Mouse (Mus musculus) embryonic stem cell, embryonic (primary cell): ENCODE results near the gene Ifi206.
"Not testable (repeated sequence)": the region's sequence is repeated elsewhere in the genome, so short reads cannot be mapped to it uniquely, and the experiment has no call there.

Experiments used
- CTCF ChIA-PET, 4 experiments: fragments of 300-600 bp in 2 of 4; fragments of 350-600 bp in 2 of 4; sonication (Branson Sonifier 250); formaldehyde crosslinking; loops; one replicate each; lab custom pipeline; 2022; ENCODE audit warnings: inconsistent platforms in 2 of 4; lab: Charles Lee
- POLR2A ChIA-PET, 4 experiments: fragments of 300-600 bp in 2 of 4; fragments of 350-600 bp in 2 of 4; sonication (Branson Sonifier 250); formaldehyde crosslinking; loops; one replicate each; lab custom pipeline; 2022; ENCODE audit warnings: antibody characterized with exemption in 4 of 4, inconsistent platforms in 1 of 4; lab: Charles Lee

Gene Ifi206

GRCm38 (mm10) chr1:173490812-173491480 lies at the start of gene Ifi206:
Gene Ifi206, minus strand, starts transcription at chr1:173491041.
- POLR2A ChIA-PET, result interaction anchor here in 1 of 4 experiments (0.6 kb wide), 1 partner anchor 182 kb away, joined by 4 read pairs; the partner anchor contains the start of gene Ifi208

GRCm38 (mm10) chr1:173535791-173536190 lies 45.0 kb upstream of the Ifi206 start, which contains the start of gene Ifi214:
Gene Ifi214, minus strand, starts transcription at chr1:173535957.
- CTCF ChIA-PET, result not testable (repeated sequence)
- POLR2A ChIA-PET, result interaction anchor here in 1 of 4 experiments (0.7 kb wide), 1 partner anchor 42 kb away, joined by 3 read pairs; no protein-coding TSS in a partner anchor

More at GRCm38 (mm10) chr1:173490812-173491480, at the start of gene Ifi206:
- CTCF ChIA-PET, result not testable (repeated sequence)

GRCm38 (mm10) chr1:173521452-173521851 lies 30.6 kb upstream of the Ifi206 start:
- ChIA-PET POLR2A (interaction anchor here in 1 of 4 experiments (0.5 kb wide), 1 partner anchor 102 kb away, joined by 3 read pairs; no protein-coding TSS in a partner anchor), CTCF (no interaction called here)

GRCm38 (mm10) chr1:173510595-173510994 lies 19.8 kb upstream of the Ifi206 start:
- POLR2A ChIA-PET, CTCF ChIA-PET: not testable (repeated sequence)

GRCm38 (mm10) chr1:173491483-173491882 lies 642 bp upstream of the Ifi206 start:
- CTCF ChIA-PET, POLR2A ChIA-PET: not testable (repeated sequence)

- CTCF ChIA-PET, POLR2A ChIA-PET: not testable (repeated sequence)
These were observed 9.7 kb downstream of the Ifi206 start for GRCm38 (mm10) chr1:173481182-173481574.

- POLR2A ChIA-PET, CTCF ChIA-PET: not testable (repeated sequence)
These were observed 10.3 kb downstream of the Ifi206 start for GRCm38 (mm10) chr1:173480399-173481181.

- POLR2A ChIA-PET, result interaction anchor here in 2 of 4 experiments (0.8 to 1.2 kb wide), 3 partner anchors 32 to 1029 kb away, joined by 3 to 4 read pairs (median 4); no protein-coding TSS in a partner anchor
These were observed 34.1 kb downstream of the Ifi206 start for GRCm38 (mm10) chr1:173456761-173457160.

GRCm38 (mm10) chr1:173456139-173456754 lies 34.6 kb downstream of the Ifi206 start:
- ChIA-PET CTCF (interaction anchor here (0.6 to 1.6 kb wide), 9 partner anchors 16 to 956 kb away, joined by 3 to 5 read pairs (median 4); no protein-coding TSS in a partner anchor), POLR2A (interaction anchor here in 2 of 4 experiments (0.8 to 1.2 kb wide), 3 partner anchors 31 to 1030 kb away, joined by 3 to 4 read pairs (median 4); no protein-coding TSS in a partner anchor)

More at GRCm38 (mm10) chr1:173456761-173457160, 34.1 kb downstream of the Ifi206 start:
- CTCF ChIA-PET, result interaction anchor here (0.6 to 1.6 kb wide), 9 partner anchors 17 to 957 kb away, joined by 3 to 5 read pairs (median 4); no protein-coding TSS in a partner anchor

- ChIA-PET CTCF (no interaction called here), POLR2A (interaction anchor here in 1 of 4 experiments (0.7 kb wide), 1 partner anchor 15 kb away, joined by 3 read pairs; no protein-coding TSS in a partner anchor)
These were observed 39.2 kb downstream of the Ifi206 start for GRCm38 (mm10) chr1:173451665-173452064.

- ChIA-PET CTCF (no interaction called here), POLR2A (no interaction called here)
These were observed 40.2 kb downstream of the Ifi206 start for GRCm38 (mm10) chr1:173450621-173451020.

- ChIA-PET POLR2A (interaction anchor here in 1 of 4 experiments (0.9 kb wide), 1 partner anchor 17 kb away, joined by 3 read pairs; no protein-coding TSS in a partner anchor), CTCF (no interaction called here)
These were observed 43.8 kb downstream of the Ifi206 start for GRCm38 (mm10) chr1:173447067-173447466.

GRCm38 (mm10) chr1:173443061-173443460 lies 47.8 kb downstream of the Ifi206 start:
- CTCF ChIA-PET, result interaction anchor here in 1 of 4 experiments (0.6 kb wide), 1 partner anchor 1324 kb away, joined by 4 read pairs; no protein-coding TSS in a partner anchor
- POLR2A ChIA-PET, result interaction anchor here in 1 of 4 experiments (1.6 kb wide), 1 partner anchor 10 kb away, joined by 3 read pairs; no protein-coding TSS in a partner anchor

GRCm38 (mm10) chr1:173441210-173441609 lies 49.6 kb downstream of the Ifi206 start:
- ChIA-PET POLR2A (interaction anchor here in 1 of 4 experiments (0.6 kb wide), 1 partner anchor 1073 kb away, joined by 6 read pairs; no protein-coding TSS in a partner anchor), CTCF (interaction anchor here in 1 of 4 experiments (2.3 kb wide), 1 partner anchor 11 kb away, joined by 4 read pairs; no protein-coding TSS in a partner anchor)

- CTCF ChIA-PET, result interaction anchor here in 2 of 4 experiments (1.6 to 2.3 kb wide), 2 partner anchors 11 to 16 kb away, joined by 4 read pairs; no protein-coding TSS in a partner anchor
- POLR2A ChIA-PET, result interaction anchor here in 2 of 4 experiments (0.6 to 1.1 kb wide), 2 partner anchors 11 to 1073 kb away, joined by 3 to 6 read pairs; no protein-coding TSS in a partner anchor
These were observed 50.2 kb downstream of the Ifi206 start for GRCm38 (mm10) chr1:173440681-173441080.

GRCm38 (mm10) chr1:173437161-173437953 lies 53.5 kb downstream of the Ifi206 start:
- ChIA-PET POLR2A (interaction anchor here in 1 of 4 experiments (1.0 kb wide), 1 partner anchor 1115 kb away, joined by 3 read pairs; no protein-coding TSS in a partner anchor), CTCF (no interaction called here)

GRCm38 (mm10) chr1:173432411-173432810 lies 58.4 kb downstream of the Ifi206 start:
- CTCF ChIA-PET, result interaction anchor here in 2 of 4 experiments (0.5 to 0.8 kb wide), 2 partner anchors 24 to 1034 kb away, joined by 3 to 5 read pairs; no protein-coding TSS in a partner anchor
- POLR2A ChIA-PET, result interaction anchor here in 1 of 4 experiments (0.9 to 1.3 kb wide), 2 partner anchors 11 kb away, joined by 3 read pairs; no protein-coding TSS in a partner anchor
